Mouse (Mus musculus): Measurements from ENCODE around the gene Zc4h2. TPM values are rescaled to one million over a fixed set of nuclear protein-coding genes. Genes with fewer than 3 reads are reported as not detected.
A peak's percentile ranks its signal among the peaks of the same experiment; 100 is the strongest.

The Zc4h2 gene
- 1.7 and 2.8 TPM in 2 replicates for total RNA-seq (2017)

- ATAC-seq (ENCODE audit: extremely low read depth, insufficient number of reproducible peaks, low FRiP score, poor library complexity, severe bottlenecking) = peak; percentile 92
These were observed at the start of gene Zc4h2 for GRCm38 (mm10) chrX:95657804-95658599. Gene Zc4h2 (minus strand): TSS chrX:95658509.

GRCm38 (mm10) chrX:95687119-95687518 lies 28.8 kb upstream of the Zc4h2 start:
- ATAC-seq (ENCODE audit: extremely low read depth, insufficient number of reproducible peaks, low FRiP score, poor library complexity, severe bottlenecking) = no peak

GRCm38 (mm10) chrX:95682206-95682605 lies 23.9 kb upstream of the Zc4h2 start:
- no peak for ATAC-seq (ENCODE audit: extremely low read depth, insufficient number of reproducible peaks, low FRiP score, poor library complexity, severe bottlenecking)

GRCm38 (mm10) chrX:95658600-95659084 lies 333 bp upstream of the Zc4h2 start:
- ATAC-seq (ENCODE audit: extremely low read depth, insufficient number of reproducible peaks, low FRiP score, poor library complexity, severe bottlenecking) = no peak

GRCm38 (mm10) chrX:95600609-95601008 lies 57.7 kb downstream of the Zc4h2 start:
- ATAC-seq (ENCODE audit: extremely low read depth, insufficient number of reproducible peaks, low FRiP score, poor library complexity, severe bottlenecking) = no peak

Other genes starting within 250 kb of the Zc4h2 start
- gene Amer1, start 213.6 kb downstream of the Zc4h2 start, total RNA-seq (2017) = 5.8 and 6.2 TPM in 2 replicates
- not detected in 2 replicates for gene Asb12, start 100.5 kb downstream of the Zc4h2 start, total RNA-seq (2017)
- not detected in 2 replicates for gene Pfn5, start 100.4 kb downstream of the Zc4h2 start, total RNA-seq (2017)
- 0.12 and 0.74 TPM in 2 replicates for gene Zc3h12b, start 53.2 kb upstream of the Zc4h2 start, total RNA-seq (2017)